Mouse (Mus musculus) kidney, adult 2 months (tissue): ENCODE measurements at regions not wholly inside any gene's neighbourhood (a gene's known extent, or its start where the extent isn't known, plus 50 kb on each side); places are given as distances from the start of the nearest gene placed in this dataset.
A peak's percentile ranks its signal among the peaks of the same experiment; 100 is the strongest.

Source experiments
- DNase-seq: peaks from one replicate; pipeline ENCODE4 v3.0.0; 2021
- H3K27ac ChIP-seq: fragments of 200-500 bp; 2 replicates; pipeline ENCODE4 v1.5.1; 2012; ENCODE audit warnings: low read depth, low read length, control low read depth, inconsistent platforms; ENCODE audit not compliant: insufficient read depth
- H3K27me3 ChIP-seq: fragments of 200-500 bp; replicated peaks from 2 replicates; pipeline ENCODE4 v1.6.1; 2012; ENCODE audit warnings: mild to moderate bottlenecking, moderate library complexity, low read length, inconsistent platforms; ENCODE audit not compliant: control insufficient read depth, insufficient read depth
- H3K36me3 ChIP-seq: fragments of 200-500 bp; 2 replicates; pipeline ENCODE4 v1.6.1; 2012; ENCODE audit warnings: mild to moderate bottlenecking, moderate library complexity, low read length, inconsistent platforms; ENCODE audit not compliant: control insufficient read depth, insufficient read depth
- H3K4me1 ChIP-seq: fragments of 200-500 bp; 2 replicates; pipeline ENCODE4 v1.6.1; 2011; ENCODE audit warnings: low read length; ENCODE audit not compliant: control insufficient read depth, insufficient read depth
- H3K4me3 ChIP-seq: fragments of 200-500 bp; 2 replicates; pipeline ENCODE4 v1.5.1; 2011; ENCODE audit warnings: mild to moderate bottlenecking, low read depth, low read length, control low read depth; ENCODE audit not compliant: insufficient read depth
- CTCF ChIP-seq: fragments of 200-500 bp; conservative IDR thresholded peaks from 2 replicates; pipeline ENCODE4 v1.5.1; 2011; ENCODE audit warnings: low read depth, mild to moderate bottlenecking, control low read depth, low read length, moderate library complexity, mixed read lengths; ENCODE audit not compliant: insufficient read depth, insufficient read length
- POLR2A ChIP-seq: fragments of 200-500 bp; IDR thresholded peaks from one replicate; pipeline ENCODE4 v1.6.1; 2011; ENCODE audit warnings: low read depth, low read length, control low read depth
- WGBS: fragments of 180-500 bp; shearing (Covaris S2); methylation state at CpG from one replicate; pipeline ENCODE4 v1.1.7; 2018; 5-methylcytosine and 5-hydroxymethylcytosine counted together

GRCm38 (mm10) chr13:5591286-5591685 is 270.0 kb upstream of the Klf6 start:
- H3K27ac ChIP-seq, result no peak overlapping the region
- no peak for DNase-seq
- 83% methylated on average over 2 of the region's 2 CpGs for WGBS
- no peaks in the 10 kb centered on the region for H3K27me3 ChIP-seq
- no peaks in the 10 kb centered on the region for H3K36me3 ChIP-seq
- TF ChIP-seq POLR2A (no peak), CTCF (no peak)
- H3K4me3 ChIP-seq, result no peak overlapping the region
- no peaks in the 10 kb centered on the region for H3K4me1 ChIP-seq

- DNase-seq, result no peak
- H3K27ac ChIP-seq, result no peak overlapping the region
- H3K4me3 ChIP-seq, result no peak overlapping the region
- H3K36me3 ChIP-seq, result no peaks in the 10 kb centered on the region
- H3K27me3 ChIP-seq, result no peaks in the 10 kb centered on the region
- TF ChIP-seq CTCF, result no peak
- TF ChIP-seq POLR2A, result no peak
- no peaks in the 10 kb centered on the region for H3K4me1 ChIP-seq
- WGBS, result 51% methylated on average over 4 of the region's 4 CpGs
Observed at GRCm38 (mm10) chr13:5591837-5592555, 269.3 kb upstream of the Klf6 start.

GRCm38 (mm10) chr13:5592556-5593061 is 268.7 kb upstream of the Klf6 start:
- Histone ChIP-seq H3K27ac (no peak overlapping the region), H3K36me3 (no peaks in the 10 kb centered on the region), H3K4me3 (no peak overlapping the region), H3K27me3 (no peaks in the 10 kb centered on the region), H3K4me1 (no peaks in the 10 kb centered on the region)
- peak; percentile 70 for DNase-seq
- TF ChIP-seq POLR2A, result no peak
- TF ChIP-seq CTCF, result no peak
- WGBS, result 34% methylated on average over 3 of the region's 3 CpGs

- no peak for TF ChIP-seq CTCF
- no peak for TF ChIP-seq POLR2A
- 76% methylated on average over 1 of the region's 1 CpGs for WGBS
- H3K36me3 ChIP-seq, result no peaks in the 10 kb centered on the region
- DNase-seq, result no peak
- H3K4me3 ChIP-seq, result no peak overlapping the region
- H3K4me1 ChIP-seq, result peaks cover 7% of the 10 kb centered on the region; the same call in 1 of the 2 replicates
- H3K27ac ChIP-seq, result peak overlapping the region; percentile 31; the same call in 1 of the 2 replicates
- no peaks in the 10 kb centered on the region for H3K27me3 ChIP-seq
Observed at GRCm38 (mm10) chr13:5601648-5602047, 259.6 kb upstream of the Klf6 start.

GRCm38 (mm10) chr13:5603905-5604596 is 257.2 kb upstream of the Klf6 start:
- no peak overlapping the region for H3K4me3 ChIP-seq
- peak overlapping the region; percentile 98 for H3K27ac ChIP-seq
- TF ChIP-seq CTCF (no peak), POLR2A (no peak)
- 38% methylated on average over 5 of the region's 5 CpGs for WGBS
- H3K27me3 ChIP-seq, result no peaks in the 10 kb centered on the region
- no peaks in the 10 kb centered on the region for H3K36me3 ChIP-seq
- peaks cover 9% of the 10 kb centered on the region; the same call in 1 of the 2 replicates for H3K4me1 ChIP-seq
- DNase-seq, result peak; percentile 82

- TF ChIP-seq CTCF, result no peak
- TF ChIP-seq POLR2A, result no peak
- peaks cover 9% of the 10 kb centered on the region; the same call in 1 of the 2 replicates for H3K4me1 ChIP-seq
- peak; percentile 15 for DNase-seq
- H3K27ac ChIP-seq, result no peak overlapping the region; the same call in 1 of the 2 replicates
- no peaks in the 10 kb centered on the region for H3K36me3 ChIP-seq
- no peaks in the 10 kb centered on the region for H3K27me3 ChIP-seq
- no peak overlapping the region for H3K4me3 ChIP-seq
Observed at GRCm38 (mm10) chr13:5605418-5605817, 255.9 kb upstream of the Klf6 start.

- H3K27me3 ChIP-seq, result no peaks in the 10 kb centered on the region
- TF ChIP-seq CTCF (no peak), POLR2A (no peak)
- H3K4me1 ChIP-seq, result peaks cover 9% of the 10 kb centered on the region; the same call in 1 of the 2 replicates
- H3K4me3 ChIP-seq, result no peak overlapping the region
- H3K27ac ChIP-seq, result no peak overlapping the region
- H3K36me3 ChIP-seq, result no peaks in the 10 kb centered on the region
- DNase-seq, result no peak
- WGBS, result 60% methylated on average over 4 of the region's 4 CpGs
Observed at GRCm38 (mm10) chr13:5607462-5607861, 253.8 kb upstream of the Klf6 start.
